Mouse (Mus musculus) telencephalon, adult 2 months (tissue): ENCODE results near the gene Nubp2.
A peak's percentile ranks its signal among the peaks of the same experiment; 100 is the strongest.

Source experiments
- DNase-seq: peaks from one replicate; pipeline ENCODE4 v3.0.0-alpha.2; 2011; ENCODE audit warnings: low read depth, low spot score

The Nubp2 gene

GRCm38 (mm10) chr17:24886134-24886931 lies at the start of gene Nubp2, which contains the start of gene Spsb3:
Gene Nubp2, minus strand, starts transcription at chr17:24886349.
Gene Spsb3, plus strand, starts transcription at chr17:24886643.
- peak; percentile 100 for DNase-seq

- no peak for DNase-seq
Measured at GRCm38 (mm10) chr17:24935666-24936065, 49.5 kb upstream of the Nubp2 start.

GRCm38 (mm10) chr17:24934926-24935325 lies 48.8 kb upstream of the Nubp2 start:
- no peak for DNase-seq

- DNase-seq, result no peak
Measured at GRCm38 (mm10) chr17:24933163-24933562, 47.0 kb upstream of the Nubp2 start.

- no peak for DNase-seq
Measured at GRCm38 (mm10) chr17:24932431-24932830, 46.3 kb upstream of the Nubp2 start.

- no peak for DNase-seq
Measured at GRCm38 (mm10) chr17:24929506-24929905, 43.4 kb upstream of the Nubp2 start.

- no peak for DNase-seq
Measured at GRCm38 (mm10) chr17:24923246-24923645, 37.1 kb upstream of the Nubp2 start.

GRCm38 (mm10) chr17:24913984-24914383 lies 27.8 kb upstream of the Nubp2 start:
- no peak for DNase-seq

GRCm38 (mm10) chr17:24907591-24907990 lies 21.4 kb upstream of the Nubp2 start:
- DNase-seq, result no peak

- no peak for DNase-seq
Measured at GRCm38 (mm10) chr17:24903767-24904166, 17.6 kb upstream of the Nubp2 start.

GRCm38 (mm10) chr17:24902671-24903474 lies 16.7 kb upstream of the Nubp2 start:
- no peak for DNase-seq

- no peak for DNase-seq
Measured at GRCm38 (mm10) chr17:24902124-24902523, 16.0 kb upstream of the Nubp2 start.

- DNase-seq, result no peak
Measured at GRCm38 (mm10) chr17:24900014-24900413, 13.9 kb upstream of the Nubp2 start.

GRCm38 (mm10) chr17:24899153-24899552 lies 13.0 kb upstream of the Nubp2 start:
- no peak for DNase-seq

- DNase-seq, result no peak
Measured at GRCm38 (mm10) chr17:24898041-24898854, 12.1 kb upstream of the Nubp2 start.

- no peak for DNase-seq
Measured at GRCm38 (mm10) chr17:24897600-24897999, 11.5 kb upstream of the Nubp2 start.

GRCm38 (mm10) chr17:24896993-24897269 lies 10.8 kb upstream of the Nubp2 start:
- DNase-seq, result no peak

GRCm38 (mm10) chr17:24896241-24896992 lies 10.3 kb upstream of the Nubp2 start, which contains the start of gene Nme3:
Gene Nme3, plus strand, starts transcription at chr17:24896500.
- DNase-seq, result peak; percentile 59

- DNase-seq, result no peak
Measured at GRCm38 (mm10) chr17:24895571-24896240, 9.6 kb upstream of the Nubp2 start.

- DNase-seq, result peak; percentile 93
Measured at GRCm38 (mm10) chr17:24894995-24895547, 8.9 kb upstream of the Nubp2 start, which contains the start of the genes Eme2 and Mrps34. Gene Eme2, minus strand, starts transcription at chr17:24895087. Gene Mrps34, plus strand, starts transcription at chr17:24895116.
